Mouse (Mus musculus): Measurements from ENCODE around the gene Prss57.

Prss57 gene

DNA sequence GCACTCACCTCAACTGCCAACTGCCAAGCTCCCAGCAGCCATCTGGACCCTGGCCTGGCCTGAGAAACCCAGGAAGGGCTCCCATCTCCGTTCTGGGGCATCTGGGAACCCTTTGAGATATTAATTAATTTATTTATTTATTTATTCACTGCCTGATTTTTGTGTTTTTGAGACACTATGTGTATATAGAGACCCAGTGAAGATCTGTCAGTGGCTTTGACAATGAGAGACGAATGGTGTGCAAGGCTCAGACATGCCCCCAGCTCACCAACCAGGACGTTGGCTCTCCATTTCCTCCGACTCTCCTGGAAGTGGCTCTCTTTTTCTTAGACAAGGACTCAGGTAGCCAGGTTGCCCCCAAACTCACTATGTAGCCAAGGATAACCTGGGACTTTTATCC is at the start of gene Prss57:
Gene Prss57, minus strand, starts transcription at position 101 of the 400 bp plus-strand sequence.
- no peak for DNase-seq

DNA sequence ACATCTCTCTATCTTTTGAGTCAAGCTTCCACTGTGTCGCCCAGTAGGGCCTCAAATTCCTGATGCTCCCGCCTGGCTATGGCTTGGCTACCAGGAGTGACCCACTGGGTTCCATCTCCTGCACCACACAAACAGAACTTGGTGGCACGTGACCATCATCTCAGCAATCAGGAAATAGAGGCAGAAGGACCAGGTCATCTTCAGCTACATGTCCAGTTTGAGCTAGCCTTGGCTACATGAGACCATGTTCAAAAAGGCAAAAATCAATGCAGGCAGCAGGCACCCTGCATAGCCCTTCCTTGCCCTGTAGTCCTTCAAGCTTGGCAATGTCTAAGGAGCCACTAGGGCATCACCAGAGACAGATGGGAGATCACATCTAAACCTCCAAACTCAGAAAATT is 49.3 kb upstream of the Prss57 start:
- DNase-seq, result no peak

DNA sequence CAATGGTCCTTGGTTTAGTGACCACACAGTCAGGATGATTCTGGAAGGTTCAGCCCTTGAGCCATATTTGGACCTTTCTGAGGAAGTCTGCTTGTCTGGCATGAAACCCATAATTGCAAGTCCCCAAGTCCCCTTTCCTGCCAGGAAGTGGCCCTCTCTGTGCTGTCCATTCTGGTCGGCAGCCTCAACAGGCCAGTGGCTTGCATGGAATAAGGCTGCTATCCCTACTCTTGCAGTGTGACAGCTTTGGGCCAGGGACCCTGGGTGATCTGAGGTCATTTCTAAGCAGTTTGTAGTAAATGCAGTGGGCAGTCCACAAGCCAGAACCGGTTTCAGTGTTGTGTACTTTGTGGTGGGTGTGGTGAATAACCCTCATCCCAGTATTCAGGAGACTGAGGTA is 47.4 kb upstream of the Prss57 start:
- no peak for DNase-seq

- DNase-seq, result no peak
These were observed 46.2 kb upstream of the Prss57 start for GRCm38 (mm10) chr10:79836918-79837317.

DNA sequence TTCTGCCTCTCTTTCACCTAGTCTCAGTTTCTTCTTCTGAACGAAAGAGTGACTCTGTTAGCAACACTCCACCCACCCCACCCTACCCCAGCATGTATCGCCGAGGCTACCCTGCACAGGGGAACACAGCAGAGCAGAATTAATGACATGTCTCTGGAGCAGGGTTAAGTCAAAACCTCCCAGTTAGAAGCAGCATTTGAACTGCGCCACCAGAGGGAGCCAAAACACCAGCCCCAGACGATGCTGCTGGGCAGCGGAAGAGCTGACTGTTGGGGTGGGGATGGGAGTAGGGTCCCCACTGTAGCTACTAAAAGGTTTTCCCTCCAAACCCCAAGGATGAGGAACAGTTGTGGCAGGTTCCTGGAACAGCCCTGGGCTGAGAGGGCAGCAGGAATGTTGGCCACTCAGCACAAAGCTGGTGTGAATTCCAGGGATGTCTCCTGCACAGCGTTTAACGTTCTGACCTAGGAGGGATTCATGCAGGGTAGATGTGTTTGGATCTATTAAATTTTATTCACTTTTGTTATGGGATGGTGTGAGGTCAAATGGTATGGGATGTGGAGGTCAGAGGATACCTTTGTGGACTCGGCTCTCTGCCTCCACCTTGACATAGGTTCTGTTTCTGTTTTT is 44.1 kb upstream of the Prss57 start:
- DNase-seq, result peak; percentile 87

- no peak for DNase-seq
These were observed 42.0 kb upstream of the Prss57 start for GRCm38 (mm10) chr10:79832786-79833181.

GRCm38 (mm10) chr10:79832026-79832785 is 41.4 kb upstream of the Prss57 start:
- peak; percentile 52 for DNase-seq

DNA sequence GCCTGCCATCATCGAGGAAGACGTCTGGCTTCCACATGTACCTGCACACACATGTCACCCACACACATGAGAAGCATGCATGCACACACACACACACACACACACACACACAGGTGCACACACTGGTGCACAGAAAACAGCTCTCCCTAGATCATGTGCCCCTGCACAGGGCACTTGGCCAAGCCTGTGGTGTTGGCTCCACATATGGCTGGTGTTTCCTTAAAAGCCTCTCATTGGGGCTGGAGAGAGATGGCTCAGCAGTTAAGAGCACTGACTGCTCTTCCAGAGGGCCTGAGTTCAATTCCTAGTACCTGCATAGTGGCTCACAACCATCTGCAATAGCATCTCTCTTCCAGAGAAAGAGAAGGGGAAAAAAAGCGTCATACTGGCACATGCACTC is 40.8 kb upstream of the Prss57 start:
- no peak for DNase-seq

DNA sequence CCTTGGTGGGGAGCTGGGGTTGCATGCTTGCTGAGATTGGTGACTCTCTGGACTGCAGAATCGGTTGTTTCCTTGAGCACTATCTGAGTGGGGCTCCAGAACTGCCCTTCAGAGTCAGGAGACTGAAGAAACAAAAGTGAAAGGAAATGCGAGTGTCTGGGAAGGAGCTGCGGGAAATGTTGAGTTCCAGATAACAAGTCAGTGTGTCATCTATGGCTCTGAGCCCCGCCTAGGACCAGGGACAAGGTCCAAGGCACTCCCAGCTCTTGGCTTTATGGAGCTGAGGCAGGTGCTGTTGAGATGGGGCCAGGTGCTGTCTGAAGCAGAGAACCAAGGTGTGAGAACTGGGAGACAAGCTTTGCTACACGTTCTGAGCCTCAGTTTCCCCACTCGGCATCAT is 33.7 kb upstream of the Prss57 start:
- no peak for DNase-seq

- no peak for DNase-seq
These were observed 32.2 kb upstream of the Prss57 start for GRCm38 (mm10) chr10:79823011-79823410.

DNA sequence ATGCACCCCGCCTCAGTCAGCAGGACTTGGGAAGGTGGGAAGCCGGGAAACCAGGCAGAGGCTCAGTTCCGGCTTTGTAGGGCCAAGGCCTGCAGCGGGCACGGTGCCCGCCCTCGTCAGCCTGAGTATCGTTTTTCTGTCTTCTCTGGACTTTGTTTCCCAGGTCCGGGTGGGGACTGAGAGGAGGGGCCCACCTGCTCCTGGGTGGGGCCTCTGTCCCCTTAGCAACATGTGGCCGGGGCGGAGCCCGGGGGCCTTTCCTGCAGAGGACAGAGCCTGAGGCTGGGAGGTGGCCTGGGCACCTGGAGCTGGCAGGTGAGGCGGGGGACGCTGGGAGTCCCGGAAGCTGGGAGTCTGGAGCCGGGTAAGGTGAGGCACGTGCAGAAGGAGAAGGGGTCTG is 31.6 kb upstream of the Prss57 start:
- no peak for DNase-seq

GRCm38 (mm10) chr10:79821731-79822130 is 31.0 kb upstream of the Prss57 start:
- DNase-seq, result no peak

DNA sequence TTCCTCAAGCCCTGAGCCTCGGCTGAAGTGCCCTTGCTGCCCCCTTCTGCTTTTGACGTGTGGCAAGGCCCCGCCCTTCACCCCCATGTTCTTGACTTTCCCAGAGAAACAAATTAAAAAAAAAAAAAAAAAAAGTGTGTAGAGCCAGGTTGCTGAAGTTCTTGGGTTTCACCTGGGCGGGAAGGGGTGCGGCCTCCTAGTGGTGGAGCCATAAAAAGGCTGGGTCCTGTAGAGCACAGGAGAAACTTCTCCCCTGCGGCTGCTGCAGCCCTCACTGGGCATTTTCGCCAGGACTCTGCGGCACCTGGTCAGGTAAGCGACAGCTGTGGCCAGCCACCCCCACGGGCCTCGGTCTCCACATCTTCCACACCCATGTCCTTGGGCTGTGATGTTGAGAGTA is 30.0 kb upstream of the Prss57 start, which contains the start of gene Misp:
Gene Misp, plus strand, starts transcription at position 208 of the 400 bp plus-strand sequence.
- no peak for DNase-seq

- DNase-seq, result no peak
These were observed 29.5 kb upstream of the Prss57 start for GRCm38 (mm10) chr10:79820277-79820676.

DNA sequence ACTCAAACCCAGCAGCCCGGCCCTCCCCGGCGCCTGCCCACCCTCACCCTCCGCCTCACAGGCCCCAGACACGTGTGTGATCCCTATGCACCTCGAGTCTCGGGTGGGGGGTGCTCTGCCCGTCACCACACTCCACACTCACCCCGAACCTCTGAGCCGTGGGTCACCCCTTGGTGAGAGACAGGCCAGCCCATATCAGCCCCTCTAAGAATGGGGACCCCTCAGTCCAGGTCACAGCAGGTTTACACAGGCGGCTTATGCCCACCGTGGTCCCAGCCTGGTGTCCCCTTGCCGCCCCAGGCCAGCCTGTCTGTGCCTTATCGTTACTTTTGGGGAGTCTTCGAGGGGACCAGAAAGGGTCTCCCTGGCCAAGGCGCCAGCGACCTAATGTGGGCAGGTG is 28.8 kb upstream of the Prss57 start:
- no peak for DNase-seq

DNA sequence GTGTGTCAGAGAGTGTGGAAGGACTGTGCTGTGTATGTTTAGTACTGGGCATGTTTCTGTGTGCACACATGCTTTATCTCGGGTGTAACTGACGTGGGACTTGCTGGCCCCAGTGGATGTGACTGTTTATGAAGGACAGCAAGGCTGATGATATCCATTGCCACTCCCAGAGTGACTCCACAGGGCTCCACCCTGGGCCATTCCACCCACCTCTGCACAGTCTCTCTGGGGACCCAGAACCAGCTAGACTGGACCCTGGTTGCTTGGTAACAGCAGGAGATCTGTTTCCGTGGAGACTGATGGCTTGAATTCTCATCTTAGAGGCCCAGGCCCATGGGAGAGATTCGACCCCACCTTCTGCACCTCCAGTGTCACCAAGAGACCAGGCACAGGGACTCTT is 27.5 kb upstream of the Prss57 start:
- DNase-seq, result no peak

DNA sequence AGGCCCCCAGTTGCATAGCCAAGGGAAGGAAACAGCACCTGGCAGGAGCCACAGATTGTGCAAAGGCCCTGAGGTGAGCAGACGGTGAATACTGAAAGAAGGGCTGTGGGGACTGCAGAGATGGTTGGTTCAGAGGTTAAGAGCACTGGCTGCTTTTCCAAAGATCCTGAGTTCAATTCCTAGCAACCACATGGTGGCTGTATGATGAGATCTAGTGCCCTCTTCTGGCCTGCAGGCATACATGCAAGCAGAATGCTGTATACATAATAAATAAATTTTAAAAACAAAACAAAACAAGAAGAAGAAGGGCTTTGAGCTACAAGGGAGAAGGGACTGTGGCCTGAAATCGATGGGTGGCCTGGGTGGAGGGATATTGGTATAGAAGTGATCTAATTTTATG is 26.4 kb upstream of the Prss57 start:
- no peak for DNase-seq

- peak; percentile 51 for DNase-seq
These were observed 25.1 kb upstream of the Prss57 start for GRCm38 (mm10) chr10:79815671-79816494.

DNA sequence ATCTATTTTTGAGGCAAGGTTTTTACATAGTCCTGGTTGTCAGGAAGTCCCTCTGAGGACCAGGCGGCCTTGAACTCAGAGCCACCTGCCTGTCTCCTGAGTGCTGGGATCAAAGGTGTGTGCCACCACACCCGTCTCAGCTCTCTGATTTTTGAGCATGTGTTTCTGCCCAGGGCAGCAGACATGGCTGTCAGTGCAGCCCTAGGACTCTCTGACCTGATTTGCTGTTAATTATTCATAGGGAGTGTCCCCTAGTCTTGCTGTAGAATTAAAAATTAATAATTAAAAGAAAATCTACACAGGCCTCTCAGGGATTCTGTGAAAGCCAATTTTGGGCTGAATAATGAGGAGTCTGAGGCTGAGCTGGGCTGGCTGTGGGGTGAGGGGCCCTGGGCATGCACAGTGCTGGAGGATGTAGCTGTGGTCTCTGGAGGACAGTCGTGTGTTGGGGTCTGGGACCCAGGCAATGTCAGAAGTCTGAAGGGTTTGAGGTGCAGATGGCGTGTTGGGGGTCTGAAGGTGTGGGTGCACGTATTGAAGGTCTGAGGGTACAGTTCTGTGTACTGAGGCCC is 23.6 kb upstream of the Prss57 start:
- DNase-seq, result no peak

DNA sequence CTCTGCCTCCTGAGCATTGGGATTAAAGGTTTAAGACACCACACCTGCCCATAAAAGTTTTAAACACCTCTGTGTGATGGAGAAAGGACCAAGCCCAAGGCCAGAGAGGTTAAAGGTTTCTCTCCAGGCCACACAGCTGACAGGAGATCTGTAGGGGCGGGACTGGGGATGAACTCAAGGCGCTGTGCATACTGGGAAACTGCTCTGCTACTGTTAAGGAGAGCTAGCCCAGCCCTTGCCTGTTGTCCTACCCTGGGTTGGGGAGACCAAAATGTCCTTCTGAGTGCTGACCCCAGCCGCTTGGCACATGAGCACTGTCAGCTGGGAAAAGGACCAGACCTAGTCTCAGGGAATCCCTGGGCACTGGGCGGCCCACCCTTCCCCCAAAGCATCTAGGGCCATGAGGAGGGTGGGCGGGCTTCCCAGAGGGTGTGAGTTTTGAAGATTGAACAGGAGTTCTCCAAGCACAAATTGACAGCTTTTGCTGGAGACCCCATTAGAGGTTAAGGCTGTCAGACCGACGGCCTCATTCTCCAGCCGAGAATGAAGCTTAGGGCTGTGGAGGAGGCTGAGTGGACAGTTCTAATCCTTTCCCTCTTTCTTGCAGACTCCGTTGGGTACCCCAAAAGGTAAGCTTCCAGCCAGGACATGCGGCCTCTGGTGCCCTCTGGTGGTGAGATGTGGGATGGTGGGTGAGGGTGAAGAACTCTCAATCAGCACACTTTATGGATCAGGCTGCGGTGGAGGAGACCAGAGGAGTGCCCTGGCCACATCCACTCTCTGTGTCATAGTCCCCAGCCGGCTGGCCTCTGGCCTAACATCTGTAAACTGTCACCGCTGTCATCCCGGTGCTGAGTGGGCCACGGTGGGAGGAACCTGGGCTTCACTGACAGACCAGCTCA is 21.2 kb upstream of the Prss57 start:
- DNase-seq, result peak; percentile 91

- no peak for DNase-seq
These were observed 18.0 kb upstream of the Prss57 start for GRCm38 (mm10) chr10:79808728-79809127.

- no peak for DNase-seq
These were observed 17.1 kb upstream of the Prss57 start for GRCm38 (mm10) chr10:79807826-79808225.
